Mouse (Mus musculus): ENCODE data around the gene Gapvd1.

DNA sequence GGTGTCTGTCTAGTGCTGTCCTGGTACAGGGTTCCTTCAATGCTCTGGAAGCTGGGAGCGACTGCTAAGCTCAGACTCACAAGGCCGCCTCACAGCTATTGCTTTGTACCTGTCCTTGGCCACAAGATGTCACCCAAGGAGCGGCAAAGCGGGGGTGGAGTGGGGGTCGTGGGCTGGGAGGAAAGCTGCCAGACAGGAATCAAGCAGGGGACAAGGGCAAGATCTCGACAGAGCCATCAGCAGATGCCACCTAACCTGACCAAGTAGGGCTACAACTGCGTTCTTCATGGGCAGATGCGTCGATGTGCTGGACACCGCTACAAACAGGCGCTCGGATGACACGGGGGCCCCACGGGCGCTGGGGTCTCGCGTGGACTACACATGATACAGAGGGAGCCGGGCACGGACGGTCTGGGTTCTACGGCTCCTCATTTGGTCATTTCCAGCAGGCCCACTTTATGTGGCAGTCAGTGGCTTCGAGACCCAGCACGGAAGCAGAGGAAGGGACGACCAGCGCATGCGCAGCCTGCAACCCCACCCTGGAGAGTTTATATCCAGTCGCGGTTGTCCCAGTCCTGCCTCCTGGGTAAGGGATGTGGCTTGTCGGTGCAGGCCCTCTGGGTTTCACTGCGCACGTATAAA lies 83.5 kb downstream of the Gapvd1 start:
- TF ChIP-seq GATA1 (IDR thresholded peaks at IDR 0.05; ENCODE audit: borderline replicate concordance, low read length) (no peak), FLI1 (IDR thresholded peaks at IDR 0.05; ENCODE audit: low read length) (no peak)
